Mouse (Mus musculus): ENCODE data around the gene Gtf2ird1.

The Gtf2ird1 gene

DNA sequence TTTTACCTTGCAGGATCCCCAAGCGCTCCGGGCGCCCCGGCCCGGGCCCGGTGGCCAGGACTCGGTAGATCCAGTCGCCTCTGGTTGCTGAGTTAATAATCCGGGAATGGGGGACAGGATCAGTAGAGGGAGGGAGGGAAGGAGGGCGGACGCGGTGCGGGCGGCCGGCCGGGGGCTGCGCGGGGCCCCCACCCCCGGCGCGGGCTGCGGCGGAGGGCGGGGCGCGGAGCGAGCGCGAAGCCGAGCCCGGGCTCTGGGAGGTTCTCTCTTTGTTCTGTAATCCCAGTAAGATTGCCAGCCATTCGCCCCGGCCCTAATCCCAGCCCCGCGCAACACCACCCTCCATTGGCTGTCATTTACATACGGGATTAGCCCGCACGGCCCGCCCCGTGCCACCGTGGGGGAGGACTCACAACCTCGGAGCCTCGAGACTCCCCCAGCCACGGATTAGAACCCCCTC is at the start of gene Gtf2ird1:
TSS of gene Gtf2ird1 (minus strand) at position 214 of the 460 bp plus-strand sequence.
- in situ Hi-C loops (cut with MboI; ENCODE audit: unreplicated experiment in 2 of 2) = no loop called here

DNA sequence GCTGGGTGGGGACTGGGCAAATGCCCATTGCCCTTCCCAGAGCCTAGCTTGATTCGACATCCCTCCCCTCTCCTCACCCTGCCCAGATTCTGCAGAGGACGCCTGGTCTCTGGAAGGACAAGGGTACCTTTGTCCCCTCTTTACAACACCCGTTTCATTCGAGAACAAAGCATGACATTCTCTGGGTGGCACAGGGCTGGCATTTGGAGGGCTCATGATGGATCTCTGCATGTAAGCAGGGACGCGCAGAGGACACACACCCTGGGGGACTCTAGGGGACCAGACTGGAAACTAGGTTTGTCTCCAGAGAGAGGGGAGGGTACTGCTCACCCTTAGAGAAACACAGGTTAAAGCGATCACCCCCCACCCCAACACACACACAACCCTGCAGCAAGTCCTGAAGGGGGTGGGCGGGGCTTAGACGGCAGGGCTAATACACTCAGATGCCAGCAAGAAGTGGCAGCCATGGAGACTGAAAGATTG is 49.3 kb upstream of the Gtf2ird1 start:
- in situ Hi-C loops (cut with MboI; ENCODE audit: unreplicated experiment in 2 of 2) = loop anchor here (5.0 kb wide), 1 partner anchor 111 kb away; the partner anchor contains the start of gene Lat2 (in 2 of the 2)

DNA sequence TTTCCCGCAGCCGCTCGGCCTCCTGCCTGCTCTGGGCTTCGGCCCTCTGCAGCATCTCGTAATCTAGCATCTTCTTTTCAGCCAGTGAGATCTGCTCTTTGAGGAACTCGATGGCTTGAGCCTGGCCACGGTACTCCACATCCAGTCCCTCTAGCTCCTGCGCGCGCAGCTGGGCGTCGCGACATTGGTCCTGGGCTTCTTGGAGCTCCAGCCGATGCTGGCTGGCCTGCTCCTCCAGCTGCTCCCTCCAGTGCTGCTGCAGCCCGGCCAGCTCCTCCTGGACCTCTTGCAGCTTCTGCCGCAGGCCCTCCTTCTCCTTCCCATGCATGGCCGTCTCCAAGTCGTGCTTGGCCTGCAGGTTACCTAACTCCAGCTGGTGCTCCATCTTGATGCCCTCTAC is 46.1 kb upstream of the Gtf2ird1 start:
- in situ Hi-C loops (cut with MboI; ENCODE audit: unreplicated experiment in 2 of 2) = loop anchor here in 1 of 2 experiments (5.0 kb wide), 1 partner anchor 205 kb away; no protein-coding TSS in a partner anchor

DNA sequence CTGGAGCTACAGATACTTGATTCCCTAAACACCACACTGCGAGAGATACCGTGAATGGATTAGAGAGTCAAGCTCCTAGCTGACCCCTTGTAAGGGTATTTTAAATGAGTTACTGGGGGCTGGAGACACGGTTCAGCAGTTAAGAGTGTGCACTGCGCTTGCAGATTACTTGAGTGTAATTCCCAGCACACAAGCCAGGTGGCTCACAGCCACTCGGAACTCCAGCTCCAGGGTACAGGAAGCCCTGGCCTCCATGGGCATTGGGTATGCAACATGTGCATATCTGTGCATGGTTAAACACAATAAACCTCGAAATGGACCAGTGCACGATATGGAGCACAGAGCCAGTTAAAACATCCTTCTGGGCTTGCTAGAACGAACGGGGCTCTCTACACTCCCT is 44.9 kb upstream of the Gtf2ird1 start:
- in situ Hi-C loops (cut with MboI; ENCODE audit: unreplicated experiment in 2 of 2) = loop anchor here in 1 of 2 experiments (5.0 kb wide), 1 partner anchor 206 kb away; no protein-coding TSS in a partner anchor

DNA sequence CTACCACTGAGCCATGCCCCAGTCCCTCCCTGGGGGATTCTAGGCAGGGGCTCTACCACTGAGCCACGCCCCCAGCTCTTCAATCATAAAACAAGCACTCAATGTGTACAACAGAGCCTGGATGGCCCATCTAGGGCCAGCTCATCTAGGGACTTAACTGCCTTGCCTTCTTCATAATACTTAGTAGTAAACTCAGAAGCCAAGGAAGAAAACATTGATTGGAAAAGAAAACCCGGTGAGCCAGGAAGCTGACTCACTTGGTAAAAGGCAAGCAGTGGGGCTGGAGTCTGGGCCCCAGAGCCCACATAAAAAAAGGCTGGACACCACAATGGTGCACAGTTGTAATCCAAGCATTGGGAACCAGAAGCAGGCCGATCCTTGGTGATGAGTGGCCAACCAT is 44.2 kb upstream of the Gtf2ird1 start:
- in situ Hi-C loops (cut with MboI; ENCODE audit: unreplicated experiment in 2 of 2) = loop anchor here in 1 of 2 experiments (5.0 kb wide), 1 partner anchor 207 kb away; no protein-coding TSS in a partner anchor

DNA sequence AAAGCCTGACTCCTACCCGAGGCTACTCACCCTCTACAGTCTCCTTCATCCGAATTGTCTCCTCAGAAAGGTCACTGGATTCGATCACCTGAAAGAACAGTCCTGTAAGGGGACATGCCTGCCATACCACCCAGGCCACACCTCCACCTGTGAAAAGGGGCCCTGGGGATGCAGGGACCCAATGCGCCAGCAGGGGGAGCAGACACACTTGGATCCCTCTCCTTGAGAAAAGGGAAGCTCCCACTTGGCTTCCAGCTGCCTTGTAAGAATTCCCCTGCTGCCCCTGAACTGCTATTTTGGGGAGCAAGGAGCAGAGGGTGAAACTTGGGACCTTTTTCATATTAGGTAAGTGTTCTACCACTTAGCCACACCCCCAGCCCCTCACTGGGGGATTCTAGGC is 43.5 kb upstream of the Gtf2ird1 start:
- in situ Hi-C loops (cut with MboI; ENCODE audit: unreplicated experiment in 2 of 2) = loop anchor here in 1 of 2 experiments (5.0 kb wide), 1 partner anchor 207 kb away; no protein-coding TSS in a partner anchor

DNA sequence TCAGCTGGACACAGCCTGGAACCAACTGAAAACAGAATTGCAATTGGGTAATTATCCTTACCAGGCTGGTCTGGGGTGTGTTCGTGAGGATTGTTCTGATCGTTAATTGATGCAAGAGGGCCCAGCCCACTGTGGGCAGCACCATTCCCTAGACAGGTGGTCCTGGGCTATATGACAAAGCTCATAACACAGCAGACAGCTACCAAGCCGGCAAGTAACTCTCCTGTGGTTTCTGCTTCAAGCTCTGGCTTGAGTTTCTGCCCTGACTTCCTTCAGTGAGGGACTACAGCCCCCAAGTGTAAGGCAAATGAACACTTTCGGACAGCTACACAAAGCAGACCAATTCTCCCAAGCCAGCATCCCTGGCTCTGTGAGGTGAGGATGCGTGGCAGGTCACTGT is 40.5 kb upstream of the Gtf2ird1 start:
- in situ Hi-C loops (cut with MboI; ENCODE audit: unreplicated experiment in 2 of 2) = loop anchor here (5.0 to 10.0 kb wide), 4 partner anchors 205 to 468 kb away; partner anchors contain the start of gene Tmem270 (in 1 of the 2)

DNA sequence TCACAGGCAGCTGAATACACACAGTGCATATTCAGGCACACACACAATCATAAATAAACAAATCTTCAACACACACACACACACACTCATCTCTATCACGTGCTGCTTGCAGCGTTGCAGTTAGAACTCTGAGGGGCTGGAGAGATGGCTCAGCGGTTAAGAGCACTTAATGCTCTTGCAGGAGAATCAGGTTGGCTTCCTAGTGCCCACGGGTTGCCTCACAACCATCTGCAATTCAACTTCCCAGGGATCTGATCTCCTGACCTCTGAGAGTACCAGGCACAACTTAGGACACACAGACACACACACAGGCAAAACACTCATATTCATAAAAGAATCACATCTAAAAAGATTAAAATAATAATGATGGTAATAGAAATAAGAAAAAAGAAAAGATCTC is 39.3 kb upstream of the Gtf2ird1 start:
- in situ Hi-C loops (cut with MboI; ENCODE audit: unreplicated experiment in 2 of 2) = loop anchor here (5.0 to 10.0 kb wide), 4 partner anchors 207 to 469 kb away; partner anchors contain the start of gene Tmem270 (in 1 of the 2)

DNA sequence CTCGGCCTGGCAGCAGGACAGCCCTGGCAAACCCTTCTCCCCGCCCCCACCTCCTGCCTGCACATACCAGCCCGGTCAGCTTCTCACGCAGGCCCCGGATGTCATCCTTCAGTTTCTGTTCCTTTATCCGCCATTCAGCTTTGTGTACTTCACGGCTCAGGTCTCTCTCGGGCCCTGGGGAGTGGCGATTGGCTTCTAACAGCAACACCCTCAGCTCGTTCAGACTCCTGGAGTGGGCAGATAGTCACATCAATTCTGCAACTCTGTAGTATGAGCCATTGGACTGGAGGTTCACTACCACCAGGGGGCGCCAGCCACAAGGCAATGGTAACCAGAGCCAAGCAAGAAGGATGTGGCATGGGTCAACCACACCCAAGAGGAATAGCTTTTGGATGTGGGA is 37.6 kb upstream of the Gtf2ird1 start:
- in situ Hi-C loops (cut with MboI; ENCODE audit: unreplicated experiment in 2 of 2) = loop anchor here (10.0 kb wide), 2 partner anchors 411 to 471 kb away; partner anchors contain the start of gene Tmem270 (in 1 of the 2)

DNA sequence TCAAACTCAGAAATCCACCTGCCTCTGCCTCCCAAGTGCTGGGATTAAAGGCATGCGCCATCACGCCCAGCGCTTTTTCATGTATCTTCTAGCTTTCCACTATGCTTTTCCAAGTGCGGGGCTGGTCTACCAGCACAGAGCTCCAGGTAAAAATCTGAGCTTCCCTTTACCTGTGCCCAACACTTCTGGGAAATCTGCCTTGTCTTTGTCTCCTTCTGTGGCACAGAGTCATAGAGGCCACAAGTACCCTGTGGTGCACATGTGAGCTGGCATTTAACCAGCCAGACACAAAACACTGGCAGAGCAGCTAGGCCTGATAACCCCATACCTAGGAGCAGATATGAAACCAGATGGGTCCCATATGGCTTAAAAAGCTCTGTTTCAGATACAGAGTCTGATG is 36.4 kb upstream of the Gtf2ird1 start:
- in situ Hi-C loops (cut with MboI; ENCODE audit: unreplicated experiment in 2 of 2) = loop anchor here (10.0 kb wide), 2 partner anchors 412 to 472 kb away; partner anchors contain the start of gene Tmem270 (in 1 of the 2)

DNA sequence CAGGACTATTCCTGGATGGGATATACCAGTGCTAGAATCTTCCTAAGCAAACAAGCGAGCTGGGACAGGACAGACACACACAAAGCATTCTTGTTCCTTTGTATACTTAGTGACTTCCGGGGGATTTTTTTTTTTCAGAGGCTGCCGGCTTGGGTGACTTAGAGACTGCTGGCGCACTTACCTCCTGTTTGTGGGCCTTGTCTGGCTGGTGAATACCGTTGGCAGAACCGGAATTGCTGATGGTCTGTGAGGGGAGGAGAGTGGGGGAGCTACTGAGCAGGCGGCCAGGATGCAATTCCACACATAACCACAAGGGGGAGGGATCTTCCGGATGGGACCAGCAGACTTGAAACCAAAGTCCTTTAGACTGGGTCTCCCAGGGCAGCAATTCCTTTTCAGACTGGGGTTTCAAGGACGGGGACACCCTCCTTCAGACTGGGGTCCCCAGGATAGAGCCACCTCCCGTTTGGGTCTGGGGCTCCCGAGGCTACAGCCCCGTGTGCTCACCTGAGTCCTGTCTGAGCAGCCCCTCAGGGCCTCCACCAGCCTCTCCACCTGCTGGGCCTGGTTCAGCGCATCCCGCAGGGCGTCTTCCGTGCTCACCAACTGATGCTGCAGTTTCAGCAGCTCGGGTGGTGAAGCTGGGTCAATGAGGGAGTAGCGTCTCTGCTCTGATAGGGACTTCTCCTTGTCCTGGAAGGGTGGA is 35.3 kb upstream of the Gtf2ird1 start:
- in situ Hi-C loops (cut with MboI; ENCODE audit: unreplicated experiment in 2 of 2) = loop anchor here (10.0 kb wide), 2 partner anchors 413 to 473 kb away; partner anchors contain the start of gene Tmem270 (in 1 of the 2)

DNA sequence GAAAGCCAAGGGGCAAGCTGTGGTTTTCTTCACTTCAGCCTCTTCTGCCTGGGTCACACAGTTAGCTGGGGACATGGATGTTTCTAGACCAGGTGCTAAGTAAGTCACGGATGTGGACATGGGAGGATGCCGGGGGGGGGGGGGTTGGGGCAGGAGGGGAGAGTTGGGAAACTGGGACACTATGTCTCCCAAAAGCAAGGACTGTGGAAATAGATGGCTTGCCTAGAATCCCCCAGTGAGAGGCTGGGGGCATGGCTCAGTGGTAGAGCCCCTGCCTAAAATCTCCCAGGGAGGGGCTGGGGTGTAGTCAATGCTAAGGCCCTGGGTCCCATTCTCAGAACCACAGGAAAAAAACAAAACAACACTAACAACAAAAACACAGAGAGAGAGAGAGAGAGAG is 34.7 kb upstream of the Gtf2ird1 start:
- in situ Hi-C loops (cut with MboI; ENCODE audit: unreplicated experiment in 2 of 2) = loop anchor here (10.0 kb wide), 2 partner anchors 414 to 474 kb away; partner anchors contain the start of gene Tmem270 (in 1 of the 2)

DNA sequence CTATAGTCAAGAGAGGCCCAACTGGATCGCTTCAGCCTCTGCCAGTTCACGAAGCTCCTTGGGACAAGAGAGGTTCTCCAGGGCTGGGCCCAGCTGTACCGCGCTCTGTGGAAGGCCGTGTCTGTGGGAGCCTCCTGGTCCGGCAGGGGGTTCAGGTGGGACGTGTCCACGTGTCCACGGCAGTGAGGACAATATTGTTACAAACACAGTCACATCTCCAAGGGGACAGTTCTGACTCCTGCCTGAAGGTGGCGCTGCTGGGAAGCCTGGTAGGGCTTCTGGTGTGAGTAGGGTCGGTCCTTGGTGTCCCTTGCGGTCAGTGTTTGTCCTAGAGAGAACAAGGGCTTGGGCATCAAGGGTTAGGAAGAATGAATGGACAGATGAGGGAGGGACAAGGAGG is 33.9 kb upstream of the Gtf2ird1 start:
- in situ Hi-C loops (cut with MboI; ENCODE audit: unreplicated experiment in 2 of 2) = loop anchor here (10.0 kb wide), 2 partner anchors 414 to 474 kb away; partner anchors contain the start of gene Tmem270 (in 1 of the 2)

DNA sequence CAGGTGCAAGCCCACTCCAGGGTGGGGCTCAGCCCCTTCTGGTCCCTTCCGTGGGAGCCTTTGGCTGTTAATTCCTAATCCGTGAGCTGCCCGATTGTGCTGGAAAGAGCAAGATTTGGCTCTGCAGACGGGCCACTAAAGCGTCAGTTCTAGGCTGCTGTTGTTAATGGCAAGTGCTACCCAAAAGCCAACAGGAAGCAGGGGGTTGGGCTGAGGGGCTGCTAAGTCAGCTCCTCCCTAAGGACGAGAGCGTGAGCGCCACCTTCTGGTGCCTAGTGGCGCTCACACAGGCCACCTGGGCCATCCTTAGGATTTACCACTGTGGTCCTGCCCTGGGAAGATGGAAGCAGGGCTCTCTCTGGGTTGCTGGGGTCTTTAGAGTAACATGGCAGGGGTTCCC is 33.1 kb upstream of the Gtf2ird1 start:
- in situ Hi-C loops (cut with MboI; ENCODE audit: unreplicated experiment in 2 of 2) = loop anchor here in 1 of 2 experiments (5.0 kb wide), 1 partner anchor 307 kb away; the partner anchor contains the start of gene Gtf2ird2

DNA sequence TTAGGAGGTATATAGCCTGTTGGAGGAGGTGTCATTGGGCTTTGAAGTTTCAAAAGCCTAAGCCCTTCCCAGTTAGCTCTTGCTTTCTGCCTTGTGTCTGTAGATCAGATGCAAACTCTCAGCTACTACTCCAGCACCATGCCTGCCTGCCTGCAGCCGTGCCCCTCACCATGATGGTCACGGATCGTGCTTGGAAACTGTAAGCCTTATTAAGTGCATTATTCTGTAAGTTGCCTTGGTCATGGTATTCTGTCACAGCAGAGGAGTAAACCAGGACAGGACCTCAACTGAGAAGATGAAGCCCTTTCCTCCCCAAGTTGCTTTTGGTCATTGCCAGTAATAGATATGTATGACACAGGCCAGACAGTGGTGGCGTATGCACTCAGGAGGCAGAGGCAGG is 32.1 kb upstream of the Gtf2ird1 start:
- in situ Hi-C loops (cut with MboI; ENCODE audit: unreplicated experiment in 2 of 2) = loop anchor here in 1 of 2 experiments (5.0 kb wide), 1 partner anchor 306 kb away; the partner anchor contains the start of gene Gtf2ird2

DNA sequence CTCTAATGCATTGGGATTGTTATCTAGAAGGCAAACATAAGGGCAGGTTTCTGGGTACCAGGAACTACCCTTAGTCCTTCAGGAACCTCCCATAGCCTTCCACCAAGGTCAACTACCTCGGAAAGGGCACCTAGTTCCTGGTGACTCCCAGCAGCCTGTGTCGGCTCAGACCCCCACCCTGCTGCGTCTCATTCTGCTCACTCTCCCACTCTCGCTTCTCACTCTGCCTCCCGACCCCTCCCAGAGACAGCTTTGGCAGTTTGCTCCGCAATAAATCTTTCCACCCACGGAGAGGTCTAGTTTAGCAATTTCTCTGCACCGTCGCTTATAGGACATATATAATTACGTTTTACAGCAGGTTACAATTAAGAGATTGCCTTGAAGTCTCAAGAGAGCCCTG is 31.5 kb upstream of the Gtf2ird1 start:
- in situ Hi-C loops (cut with MboI; ENCODE audit: unreplicated experiment in 2 of 2) = loop anchor here in 1 of 2 experiments (5.0 kb wide), 1 partner anchor 306 kb away; the partner anchor contains the start of gene Gtf2ird2

DNA sequence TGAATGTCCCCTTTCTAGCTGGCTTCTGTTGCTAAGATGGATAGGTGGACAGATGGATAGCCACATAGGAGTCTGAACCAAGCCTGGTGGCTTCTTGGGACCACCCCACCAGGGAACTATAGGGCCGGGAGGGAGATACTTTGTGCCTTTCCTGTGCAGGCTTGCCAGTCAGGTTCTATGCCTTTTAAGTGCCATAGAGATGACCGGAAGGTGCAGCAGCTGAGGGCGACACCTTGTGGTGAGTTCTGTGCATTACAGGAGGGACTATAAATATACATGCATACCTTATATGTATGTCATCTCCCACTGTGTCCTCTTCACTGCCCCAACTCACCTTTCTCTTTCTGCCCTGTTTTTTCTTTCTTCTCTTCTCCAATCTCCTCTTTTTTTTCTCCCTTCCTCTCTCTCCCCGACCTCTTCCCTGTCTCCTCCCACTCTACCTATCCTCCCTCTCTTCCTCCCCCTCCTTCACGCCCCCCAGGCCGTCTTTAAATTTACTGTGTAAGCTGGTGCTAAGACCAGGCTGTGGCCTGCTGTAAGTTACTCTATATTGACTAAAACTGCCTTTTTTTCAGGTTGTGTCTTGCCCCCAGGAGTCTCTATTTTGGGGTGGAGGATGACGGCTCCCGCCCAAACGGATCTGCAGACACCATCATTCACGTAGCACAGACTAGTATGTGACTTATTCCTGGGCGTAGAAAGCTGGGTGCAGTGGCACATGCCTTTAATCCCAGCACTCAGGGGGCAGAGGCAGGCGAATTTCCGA is 29.6 kb upstream of the Gtf2ird1 start:
- in situ Hi-C loops (cut with MboI; ENCODE audit: unreplicated experiment in 2 of 2) = loop anchor here in 1 of 2 experiments (5.0 kb wide), 1 partner anchor 304 kb away; the partner anchor contains the start of gene Gtf2ird2

DNA sequence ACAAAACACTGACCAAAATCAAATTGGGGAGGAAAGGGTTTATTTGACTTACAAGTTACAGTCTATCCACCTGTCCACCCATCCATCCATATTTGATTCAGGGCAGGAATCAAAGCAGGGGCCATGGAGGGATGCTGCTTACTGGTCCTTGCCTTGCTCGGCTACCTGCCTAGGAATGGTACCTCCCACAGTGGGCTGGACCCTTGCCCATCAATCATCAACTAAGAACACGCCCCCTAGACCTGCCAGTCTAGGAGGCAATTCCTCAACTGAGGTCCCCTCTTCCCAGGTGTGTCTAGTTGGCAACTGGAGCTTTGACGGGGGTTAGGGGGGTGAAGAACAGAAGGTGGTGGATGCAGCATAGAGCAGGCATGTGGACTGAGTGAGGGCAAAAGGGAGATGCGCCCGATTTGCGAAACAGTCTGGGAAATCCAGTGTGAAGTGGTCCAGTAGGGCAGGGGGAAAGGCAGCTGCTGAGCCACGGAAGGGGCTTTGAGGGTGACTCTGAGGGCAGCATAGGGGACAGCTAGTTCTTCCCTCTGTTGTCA is 28.7 kb upstream of the Gtf2ird1 start:
- in situ Hi-C loops (cut with MboI; ENCODE audit: unreplicated experiment in 2 of 2) = loop anchor here in 1 of 2 experiments (5.0 kb wide), 1 partner anchor 303 kb away; the partner anchor contains the start of gene Gtf2ird2

DNA sequence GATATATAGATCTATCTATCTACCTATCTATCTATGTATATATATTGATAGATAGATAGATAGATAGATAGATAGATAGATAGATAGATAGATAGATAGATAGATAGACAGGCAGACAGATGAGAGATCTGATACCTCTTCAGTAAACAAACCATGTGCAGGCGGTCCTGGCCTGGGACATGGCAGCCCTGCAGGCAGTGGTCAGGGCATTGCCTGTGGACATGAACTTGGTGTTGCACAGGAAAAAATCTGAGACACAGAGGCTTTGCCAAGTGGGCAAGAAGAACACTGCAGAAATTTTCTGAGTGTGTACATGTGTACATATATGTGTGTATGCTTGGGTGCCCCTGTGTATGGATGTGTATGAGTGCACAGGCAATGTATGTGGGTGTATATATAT is 26.8 kb upstream of the Gtf2ird1 start:
- in situ Hi-C loops (cut with MboI; ENCODE audit: unreplicated experiment in 2 of 2) = loop anchor here (5.0 kb wide), 3 partner anchors 101 to 301 kb away; partner anchors contain the start of gene Gtf2ird2 (in 1 of the 2)

Data from v-Abl transformed pro-B cells (cell line).